Mouse (Mus musculus): Measurements from ENCODE around the gene Tspan9.

The Tspan9 gene

GRCm38 (mm10) chr6:128011781-128012180 lies 131.6 kb downstream of the Tspan9 start:
- no peak for DNase-seq (ENCODE audit: low spot score)

- DNase-seq (ENCODE audit: low spot score), result no peak
Observed at GRCm38 (mm10) chr6:128011071-128011477, 132.3 kb downstream of the Tspan9 start.

- DNase-seq (ENCODE audit: low spot score), result no peak
Observed at GRCm38 (mm10) chr6:128010135-128010971, 133.0 kb downstream of the Tspan9 start.

- no peak for DNase-seq (ENCODE audit: low spot score)
Observed at GRCm38 (mm10) chr6:128007982-128008562, 135.3 kb downstream of the Tspan9 start.

- DNase-seq (ENCODE audit: low spot score), result no peak
Observed at GRCm38 (mm10) chr6:128007241-128007701, 136.1 kb downstream of the Tspan9 start.

GRCm38 (mm10) chr6:128006156-128006555 lies 137.2 kb downstream of the Tspan9 start:
- DNase-seq (ENCODE audit: low spot score), result no peak

- no peak for DNase-seq (ENCODE audit: low spot score)
Observed at GRCm38 (mm10) chr6:128004544-128004943, 138.8 kb downstream of the Tspan9 start.

- no peak for DNase-seq (ENCODE audit: low spot score)
Observed at GRCm38 (mm10) chr6:128003542-128003941, 139.9 kb downstream of the Tspan9 start.

GRCm38 (mm10) chr6:128002667-128003066 lies 140.7 kb downstream of the Tspan9 start:
- no peak for DNase-seq (ENCODE audit: low spot score)

- no peak for DNase-seq (ENCODE audit: low spot score)
Observed at GRCm38 (mm10) chr6:128002104-128002503, 141.3 kb downstream of the Tspan9 start.

- DNase-seq (ENCODE audit: low spot score), result no peak
Observed at GRCm38 (mm10) chr6:128001587-128001986, 141.8 kb downstream of the Tspan9 start.

GRCm38 (mm10) chr6:128000777-128001176 lies 142.6 kb downstream of the Tspan9 start:
- no peak for DNase-seq (ENCODE audit: low spot score)

- DNase-seq (ENCODE audit: low spot score), result no peak
Observed at GRCm38 (mm10) chr6:127999118-127999517, 144.3 kb downstream of the Tspan9 start.

GRCm38 (mm10) chr6:127996928-127997327 lies 146.5 kb downstream of the Tspan9 start:
- no peak for DNase-seq (ENCODE audit: low spot score)

GRCm38 (mm10) chr6:127992993-127993392 lies 150.4 kb downstream of the Tspan9 start:
- no peak for DNase-seq (ENCODE audit: low spot score)

GRCm38 (mm10) chr6:127991509-127992176 lies 151.8 kb downstream of the Tspan9 start:
- DNase-seq (ENCODE audit: low spot score), result no peak

GRCm38 (mm10) chr6:127989624-127990212 lies 153.7 kb downstream of the Tspan9 start:
- peak; percentile 69 for DNase-seq (ENCODE audit: low spot score)

GRCm38 (mm10) chr6:127988944-127989494 lies 154.4 kb downstream of the Tspan9 start:
- DNase-seq (ENCODE audit: low spot score), result no peak

GRCm38 (mm10) chr6:127987374-127987773 lies 156.0 kb downstream of the Tspan9 start:
- DNase-seq (ENCODE audit: low spot score), result no peak

GRCm38 (mm10) chr6:127986357-127986756 lies 157.0 kb downstream of the Tspan9 start:
- DNase-seq (ENCODE audit: low spot score), result no peak

- DNase-seq (ENCODE audit: low spot score), result no peak
Observed at GRCm38 (mm10) chr6:127981176-127981575, 162.2 kb downstream of the Tspan9 start.

GRCm38 (mm10) chr6:127980381-127981045 lies 162.9 kb downstream of the Tspan9 start:
- no peak for DNase-seq (ENCODE audit: low spot score)
